Mouse (Mus musculus): ENCODE measurements around the gene Atp5l. TPM values are rescaled to one million over a fixed set of nuclear protein-coding genes. Genes with fewer than 3 reads are reported as not detected.

Gene Atp5l
- polyA plus RNA-seq, 1 experiment = 8.5 TPM

DNA sequence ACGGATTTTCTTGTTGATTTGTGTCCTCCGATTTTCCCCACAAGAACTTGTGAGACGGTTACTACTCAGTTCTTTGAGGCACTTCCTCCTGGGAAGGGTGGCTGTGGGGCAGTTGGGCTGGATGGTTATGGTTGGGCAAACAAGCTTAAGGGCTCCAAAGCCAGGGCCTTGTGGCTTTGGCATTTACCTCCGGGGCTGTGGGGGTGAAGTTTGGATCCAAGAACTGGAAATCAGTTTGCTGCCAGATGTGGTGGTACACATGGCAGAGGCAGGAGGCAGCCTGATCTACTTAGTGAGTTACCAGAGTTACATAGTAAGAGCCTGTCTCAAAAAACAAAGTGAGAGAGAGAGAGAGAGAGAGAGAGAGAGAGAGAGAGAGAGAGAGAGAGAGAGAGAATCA lies 16.7 kb downstream of the Atp5l start:
- Histone ChIP-seq H3K36me3 (ENCODE audit: control insufficient read depth) (no peaks in the 10 kb centered on the region), H3K4me1 (ENCODE audit: control insufficient read depth) (no peaks in the 10 kb centered on the region), H3K4me3 (replicated peaks) (no peak overlapping the region), H3K27me3 (ENCODE audit: control insufficient read depth) (no peaks in the 10 kb centered on the region), H3K9me3 (ENCODE audit: control insufficient read depth, low read length) (peaks cover 3% of the 10 kb centered on the region; the same call in 1 of the 2 replicates)
- TF ChIP-seq GATA1 (IDR thresholded peaks at IDR 0.05; ENCODE audit: low read length) (no peak), TAL1 (IDR thresholded peaks at IDR 0.05; ENCODE audit: low read length) (no peak)

DNA sequence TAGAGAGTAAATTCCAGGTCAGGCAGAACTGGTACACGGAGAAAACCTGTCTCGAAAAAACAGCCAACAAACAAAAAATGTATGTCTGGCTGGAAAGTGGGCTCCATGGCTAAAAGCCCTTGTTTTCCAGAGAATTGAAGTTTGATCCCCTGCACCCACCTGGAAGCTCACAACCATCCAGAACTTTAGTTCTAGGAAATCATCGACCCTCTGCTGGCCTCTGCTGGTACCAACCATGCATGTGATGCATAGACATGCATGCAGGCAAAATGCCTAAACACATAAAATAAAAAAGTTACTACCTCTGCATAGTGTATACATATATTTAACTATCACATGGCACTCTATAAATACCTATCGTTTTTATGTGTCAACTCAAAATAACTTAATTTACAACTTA lies 20.1 kb downstream of the Atp5l start:
- H3K4me1 ChIP-seq (ENCODE audit: control insufficient read depth) = no peaks in the 10 kb centered on the region

DNA sequence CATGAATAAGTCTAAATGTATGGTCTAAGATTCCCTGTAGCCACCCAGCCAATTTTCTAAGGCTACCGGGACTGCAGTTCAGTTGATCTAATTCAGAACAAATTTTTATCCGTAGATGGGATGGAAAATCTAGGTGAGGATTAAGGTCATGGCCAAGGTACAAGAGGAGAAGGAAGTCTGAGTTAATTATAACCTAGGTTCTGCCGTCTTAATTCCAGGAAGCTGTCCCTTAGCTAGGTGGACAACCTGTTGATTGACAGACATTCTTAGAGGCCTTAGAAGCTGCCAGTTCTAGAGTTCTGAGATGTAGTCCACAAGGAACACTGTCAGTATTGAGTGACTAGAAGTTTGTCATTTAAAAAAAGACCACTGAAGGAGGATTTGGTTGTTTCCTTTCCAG lies 20.8 kb downstream of the Atp5l start:
- no peaks in the 10 kb centered on the region for H3K36me3 ChIP-seq (ENCODE audit: control insufficient read depth)
- TF ChIP-seq GATA1 (IDR thresholded peaks at IDR 0.05; ENCODE audit: low read length) (no peak), TAL1 (IDR thresholded peaks at IDR 0.05; ENCODE audit: low read length) (no peak)
- no peaks in the 10 kb centered on the region; the same call in 1 of the 2 replicates for H3K4me1 ChIP-seq (ENCODE audit: control insufficient read depth)
- peaks cover 3% of the 10 kb centered on the region; the same call in 1 of the 2 replicates for H3K9me3 ChIP-seq (ENCODE audit: control insufficient read depth, low read length)
- H3K27me3 ChIP-seq (ENCODE audit: control insufficient read depth) = no peaks in the 10 kb centered on the region
- H3K4me3 ChIP-seq (replicated peaks) = no peak overlapping the region

More for the DNA sequence above, 20.1 kb downstream of the Atp5l start:
- no peak for TF ChIP-seq TAL1 (IDR thresholded peaks at IDR 0.05; ENCODE audit: low read length)
- TF ChIP-seq GATA1 (IDR thresholded peaks at IDR 0.05; ENCODE audit: low read length) = no peak
- no peaks in the 10 kb centered on the region for H3K27me3 ChIP-seq (ENCODE audit: control insufficient read depth)
- H3K4me3 ChIP-seq (replicated peaks) = no peak overlapping the region
- H3K36me3 ChIP-seq (ENCODE audit: control insufficient read depth) = no peaks in the 10 kb centered on the region
- peaks cover 3% of the 10 kb centered on the region; the same call in 1 of the 2 replicates for H3K9me3 ChIP-seq (ENCODE audit: control insufficient read depth, low read length)

DNA sequence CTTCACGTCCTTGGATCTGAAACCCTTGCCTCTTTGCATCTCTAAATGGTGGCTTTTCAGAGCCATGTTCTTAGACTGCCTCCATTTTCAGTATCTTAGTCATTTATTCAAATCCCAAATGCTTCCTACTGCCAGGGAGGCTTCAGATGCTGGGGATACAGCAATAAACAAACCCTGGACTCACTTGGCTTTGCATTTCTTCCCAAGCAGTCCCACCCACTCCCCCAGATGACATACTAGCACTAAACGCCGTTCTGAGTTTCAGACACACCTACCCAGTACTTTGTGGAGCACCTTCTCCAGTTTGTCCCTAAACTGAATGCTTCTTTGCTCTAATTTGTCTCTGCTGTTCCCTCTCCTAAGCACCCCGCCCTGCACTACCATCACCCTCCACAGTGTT lies 23.5 kb downstream of the Atp5l start:
- peaks cover 9% of the 10 kb centered on the region for H3K4me1 ChIP-seq (ENCODE audit: control insufficient read depth)
- H3K9me3 ChIP-seq (ENCODE audit: control insufficient read depth, low read length) = no peaks in the 10 kb centered on the region
- TF ChIP-seq GATA1 (IDR thresholded peaks at IDR 0.05; ENCODE audit: low read length) (no peak), TAL1 (IDR thresholded peaks at IDR 0.05; ENCODE audit: low read length) (no peak)

GRCm38 (mm10) chr9:44892664-44893063 lies 27.9 kb downstream of the Atp5l start:
- no peak for TF ChIP-seq GATA1 (IDR thresholded peaks at IDR 0.05; ENCODE audit: low read length)
- Histone ChIP-seq H3K36me3 (ENCODE audit: control insufficient read depth) (no peaks in the 10 kb centered on the region), H3K4me3 (replicated peaks) (no peak overlapping the region), H3K4me1 (ENCODE audit: control insufficient read depth) (peaks cover 13% of the 10 kb centered on the region), H3K9me3 (ENCODE audit: control insufficient read depth, low read length) (no peaks in the 10 kb centered on the region), H3K27me3 (ENCODE audit: control insufficient read depth) (peaks cover 9% of the 10 kb centered on the region)

More for the DNA sequence above, 23.5 kb downstream of the Atp5l start:
- Histone ChIP-seq H3K4me3 (replicated peaks) (no peak overlapping the region), H3K36me3 (ENCODE audit: control insufficient read depth) (no peaks in the 10 kb centered on the region), H3K27me3 (ENCODE audit: control insufficient read depth) (no peaks in the 10 kb centered on the region)

- H3K4me3 ChIP-seq (replicated peaks) = no peak overlapping the region
- TF ChIP-seq GATA1 (IDR thresholded peaks at IDR 0.05; ENCODE audit: low read length) (no peak), TAL1 (IDR thresholded peaks at IDR 0.05; ENCODE audit: low read length) (no peak)
- H3K36me3 ChIP-seq (ENCODE audit: control insufficient read depth) = no peaks in the 10 kb centered on the region
- no peaks in the 10 kb centered on the region for H3K9me3 ChIP-seq (ENCODE audit: control insufficient read depth, low read length)
- H3K4me1 ChIP-seq (ENCODE audit: control insufficient read depth) = peaks cover 13% of the 10 kb centered on the region
- H3K27me3 ChIP-seq (ENCODE audit: control insufficient read depth) = peaks cover 21% of the 10 kb centered on the region
Measured at GRCm38 (mm10) chr9:44891210-44891609, 29.3 kb downstream of the Atp5l start.

- Histone ChIP-seq H3K4me3 (replicated peaks) (no peak overlapping the region), H3K27me3 (ENCODE audit: control insufficient read depth) (peaks cover 31% of the 10 kb centered on the region), H3K9me3 (ENCODE audit: control insufficient read depth, low read length) (no peaks in the 10 kb centered on the region), H3K4me1 (ENCODE audit: control insufficient read depth) (peaks cover 13% of the 10 kb centered on the region), H3K36me3 (ENCODE audit: control insufficient read depth) (no peaks in the 10 kb centered on the region)
- TF ChIP-seq GATA1 (IDR thresholded peaks at IDR 0.05; ENCODE audit: low read length) (no peak), TAL1 (IDR thresholded peaks at IDR 0.05; ENCODE audit: low read length) (no peak)
Measured at GRCm38 (mm10) chr9:44890122-44890521, 30.4 kb downstream of the Atp5l start.

DNA sequence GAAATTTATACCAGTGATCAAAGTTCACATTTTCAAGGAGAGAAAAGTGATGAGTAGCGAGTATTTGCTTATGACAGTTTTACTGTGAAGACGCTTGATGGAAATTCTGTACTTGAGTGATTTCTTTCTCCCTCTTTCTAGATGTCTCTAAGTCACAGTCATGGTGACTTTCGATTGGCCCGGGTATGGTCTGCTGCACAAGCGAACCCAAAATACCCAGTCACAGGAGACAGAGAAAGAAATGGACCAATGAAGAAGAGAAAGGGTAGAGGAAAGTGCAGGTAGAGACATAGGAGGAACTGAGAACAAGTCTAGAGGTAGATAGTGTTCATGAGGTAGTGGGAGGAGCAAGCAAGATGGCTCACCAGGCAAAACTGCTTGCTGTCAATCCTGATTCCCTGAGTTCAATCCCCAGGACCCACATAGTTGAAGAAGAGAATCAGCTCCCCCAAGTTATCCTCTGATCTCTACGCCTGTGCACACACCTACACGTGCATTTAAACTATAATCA lies 32.4 kb downstream of the Atp5l start:
- TF ChIP-seq TAL1 (IDR thresholded peaks at IDR 0.05; ENCODE audit: low read length) (no peak), GATA1 (IDR thresholded peaks at IDR 0.05; ENCODE audit: low read length) (no peak)
- Histone ChIP-seq H3K4me1 (ENCODE audit: control insufficient read depth) (peaks cover 14% of the 10 kb centered on the region), H3K27me3 (ENCODE audit: control insufficient read depth) (peaks cover 49% of the 10 kb centered on the region), H3K36me3 (ENCODE audit: control insufficient read depth) (no peaks in the 10 kb centered on the region), H3K9me3 (ENCODE audit: control insufficient read depth, low read length) (no peaks in the 10 kb centered on the region), H3K4me3 (replicated peaks) (no peak overlapping the region)

DNA sequence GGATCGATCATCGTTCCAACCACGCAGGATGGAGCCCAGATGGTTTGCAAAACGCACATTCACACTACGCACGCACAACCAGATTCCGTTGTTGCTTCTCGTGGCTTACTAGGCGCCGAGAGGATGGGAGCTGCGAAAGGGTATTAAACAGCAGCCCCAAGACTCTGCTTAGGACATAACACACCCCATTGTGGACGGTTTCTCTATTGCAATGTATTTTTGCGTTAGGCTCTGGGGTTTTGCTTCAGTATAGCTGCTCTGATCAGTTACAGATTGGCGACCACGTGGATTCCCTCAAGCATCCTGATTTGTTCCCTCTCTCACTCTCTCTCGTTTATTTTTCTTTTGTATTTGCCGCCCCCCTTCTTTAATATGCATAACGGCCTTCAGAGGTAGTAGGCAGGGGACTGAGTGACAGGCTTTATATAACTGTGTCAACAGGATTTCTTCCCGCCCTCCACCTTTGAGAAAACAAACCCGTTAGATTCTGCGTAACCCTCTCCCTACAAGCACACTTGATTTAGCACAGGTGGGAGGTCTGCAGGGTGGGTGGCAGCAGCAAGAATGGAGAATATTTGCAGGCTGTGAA lies 37.5 kb downstream of the Atp5l start:
- Histone ChIP-seq H3K4me3 (replicated peaks) (peak overlapping the region; percentile 95), H3K36me3 (ENCODE audit: control insufficient read depth) (peaks cover 2% of the 10 kb centered on the region), H3K9me3 (ENCODE audit: control insufficient read depth, low read length) (no peaks in the 10 kb centered on the region), H3K27me3 (ENCODE audit: control insufficient read depth) (peaks cover 52% of the 10 kb centered on the region), H3K4me1 (ENCODE audit: control insufficient read depth) (peaks cover 37% of the 10 kb centered on the region)
- TF ChIP-seq GATA1 (IDR thresholded peaks at IDR 0.05; ENCODE audit: low read length) (no peak), TAL1 (IDR thresholded peaks at IDR 0.05; ENCODE audit: low read length) (no peak)

Measured in erythroblast, embryonic 14.5 days (primary cell).